Mouse (Mus musculus) frontal cortex, adult (tissue): ENCODE data around the gene Zscan12.

Experiments
- ATAC-seq: cut with Nextera tagmentation; 2 replicates; pipeline ENCODE4 v1.9.2; 2017; ENCODE audit warnings: mild to moderate bottlenecking, moderate library complexity, mixed read lengths; ENCODE audit not compliant: low TSS enrichment

Zscan12 gene

GRCm38 (mm10) chr13:21402287-21402846 lies 39.7 kb downstream of the Zscan12 start, which contains the start of gene Zkscan3:
Zkscan3 (minus strand) TSS chr13:21402755.
- peak; percentile 99 for ATAC-seq

GRCm38 (mm10) chr13:21402848-21403247 lies 40.2 kb downstream of the Zscan12 start:
- peak; percentile 17 for ATAC-seq

- ATAC-seq = no peak
These were observed 44.7 kb downstream of the Zscan12 start for GRCm38 (mm10) chr13:21407341-21407740.

- peak; percentile 100 for ATAC-seq
These were observed 45.6 kb downstream of the Zscan12 start for GRCm38 (mm10) chr13:21407969-21408804.

- peak; percentile 53; the same call in 1 of the 2 replicates for ATAC-seq
These were observed 46.3 kb downstream of the Zscan12 start for GRCm38 (mm10) chr13:21408805-21409459.

GRCm38 (mm10) chr13:21414231-21415212 lies 51.9 kb downstream of the Zscan12 start:
- no peak for ATAC-seq

GRCm38 (mm10) chr13:21415266-21415665 lies 52.6 kb downstream of the Zscan12 start:
- no peak for ATAC-seq

- no peak for ATAC-seq
These were observed 53.1 kb downstream of the Zscan12 start for GRCm38 (mm10) chr13:21415750-21416149.

GRCm38 (mm10) chr13:21417298-21418010 lies 54.8 kb downstream of the Zscan12 start:
- ATAC-seq = peak; percentile 92

- no peak for ATAC-seq
These were observed 56.2 kb downstream of the Zscan12 start for GRCm38 (mm10) chr13:21418865-21419264.
